Mouse (Mus musculus): Measurements from ENCODE around the gene Cplane1. TPM values are rescaled to one million over a fixed set of nuclear protein-coding genes. Genes with fewer than 3 reads are reported as not detected.
"Not testable (repeated sequence)": the region's sequence is repeated elsewhere in the genome, so short reads cannot be mapped to it uniquely, and the experiment has no call there.

Cplane1 gene
- polyA plus RNA-seq, 1 experiment, result 4.1 TPM

GRCm38 (mm10) chr15:8267211-8267610, 98.3 kb downstream of the Cplane1 start:
- TF ChIP-seq MYOG (IDR thresholded peaks at IDR 0.05; ENCODE audit: control insufficient read depth in 1 of 3, insufficient read depth in 1 of 3, insufficient read length in 2 of 3, low read depth in 2 of 3) (no peak), MYOD1 (IDR thresholded peaks at IDR 0.05; ENCODE audit: control insufficient read depth in 1 of 3, insufficient read length in 2 of 3, low read depth in 2 of 3) (no peak), USF1 (IDR thresholded peaks at IDR 0.05; ENCODE audit: low read depth) (no peak), POLR2A (IDR thresholded peaks at IDR 0.05; ENCODE audit: insufficient read length, low read depth) (no peak), SRF (IDR thresholded peaks at IDR 0.05; ENCODE audit: control insufficient read depth, insufficient read length, low read depth) (no peak), REST (IDR thresholded peaks at IDR 0.05; ENCODE audit: insufficient read depth, insufficient read length) (no peak), CEBPB (IDR thresholded peaks at IDR 0.05; ENCODE audit: insufficient read depth, poor library complexity, severe bottlenecking) (no peak), MAX (IDR thresholded peaks at IDR 0.05; ENCODE audit: low read depth) (no peak), TCF12 (IDR thresholded peaks at IDR 0.05; ENCODE audit: insufficient read depth, poor library complexity, severe bottlenecking) (no peak), POLR2AphosphoS2 (IDR thresholded peaks at IDR 0.05; ENCODE audit: insufficient read length, low read depth) (no peak), TCF3 (IDR thresholded peaks at IDR 0.05; ENCODE audit: insufficient read length, low read depth) (no peak), E2F4 (IDR thresholded peaks at IDR 0.05; ENCODE audit: insufficient read depth) (no peak)
- Histone ChIP-seq H3K79me2 (ENCODE audit: control insufficient read depth, insufficient read depth) (no peaks in the 10 kb centered on the region), H3K27me3 (ENCODE audit: control insufficient read depth, insufficient read depth, insufficient read length) (no peaks in the 10 kb centered on the region), H3ac (ENCODE audit: control insufficient read depth, insufficient read length) (no peak overlapping the region), H3K36me3 (ENCODE audit: control insufficient read depth, insufficient read depth) (peaks cover 44% of the 10 kb centered on the region), H3K4me3 (no peak overlapping the region), H3K4me2 (ENCODE audit: low read depth) (no peak overlapping the region)

GRCm38 (mm10) chr15:8268231-8268630, 99.3 kb downstream of the Cplane1 start:
- no peak overlapping the region for H3K4me3 ChIP-seq
- peaks cover 43% of the 10 kb centered on the region for H3K36me3 ChIP-seq (ENCODE audit: control insufficient read depth, insufficient read depth)
- H3K27me3 ChIP-seq (ENCODE audit: control insufficient read depth, insufficient read depth, insufficient read length), result no peaks in the 10 kb centered on the region
- H3K4me2 ChIP-seq (ENCODE audit: low read depth), result no peak overlapping the region
- H3K79me2 ChIP-seq (ENCODE audit: control insufficient read depth, insufficient read depth), result no peaks in the 10 kb centered on the region
- no peak overlapping the region for H3ac ChIP-seq (ENCODE audit: control insufficient read depth, insufficient read length)
- no peak for TF ChIP-seq TCF3 (IDR thresholded peaks at IDR 0.05; ENCODE audit: insufficient read length, low read depth)
- no peak for TF ChIP-seq MAX (IDR thresholded peaks at IDR 0.05; ENCODE audit: low read depth)
- no peak for TF ChIP-seq POLR2A (IDR thresholded peaks at IDR 0.05; ENCODE audit: insufficient read length, low read depth)
- TF ChIP-seq USF1 (IDR thresholded peaks at IDR 0.05; ENCODE audit: low read depth), result no peak
- TF ChIP-seq MYOG (IDR thresholded peaks at IDR 0.05; ENCODE audit: control insufficient read depth in 1 of 3, insufficient read depth in 1 of 3, insufficient read length in 2 of 3, low read depth in 2 of 3), result no peak
- TF ChIP-seq CEBPB (IDR thresholded peaks at IDR 0.05; ENCODE audit: insufficient read depth, poor library complexity, severe bottlenecking), result no peak
- no peak for TF ChIP-seq MYOD1 (IDR thresholded peaks at IDR 0.05; ENCODE audit: control insufficient read depth in 1 of 3, insufficient read length in 2 of 3, low read depth in 2 of 3)
- no peak for TF ChIP-seq E2F4 (IDR thresholded peaks at IDR 0.05; ENCODE audit: insufficient read depth)
- no peak for TF ChIP-seq TCF12 (IDR thresholded peaks at IDR 0.05; ENCODE audit: insufficient read depth, poor library complexity, severe bottlenecking)
- no peak for TF ChIP-seq POLR2AphosphoS2 (IDR thresholded peaks at IDR 0.05; ENCODE audit: insufficient read length, low read depth)
- no peak for TF ChIP-seq REST (IDR thresholded peaks at IDR 0.05; ENCODE audit: insufficient read depth, insufficient read length)
- no peak for TF ChIP-seq SRF (IDR thresholded peaks at IDR 0.05; ENCODE audit: control insufficient read depth, insufficient read length, low read depth)

- Histone ChIP-seq H3K36me3 (ENCODE audit: control insufficient read depth, insufficient read depth) (peaks cover 19% of the 10 kb centered on the region), H3K27me3 (ENCODE audit: control insufficient read depth, insufficient read depth, insufficient read length) (no peaks in the 10 kb centered on the region), H3ac (ENCODE audit: control insufficient read depth, insufficient read length) (no peak overlapping the region), H3K4me3 (no peak overlapping the region), H3K4me2 (ENCODE audit: low read depth) (no peak overlapping the region), H3K79me2 (ENCODE audit: control insufficient read depth, insufficient read depth) (no peaks in the 10 kb centered on the region)
- TF ChIP-seq REST (IDR thresholded peaks at IDR 0.05; ENCODE audit: insufficient read depth, insufficient read length), result no peak
- TF ChIP-seq MYOG (IDR thresholded peaks at IDR 0.05; ENCODE audit: control insufficient read depth in 1 of 3, insufficient read depth in 1 of 3, insufficient read length in 2 of 3, low read depth in 2 of 3), result no peak
- TF ChIP-seq SRF (IDR thresholded peaks at IDR 0.05; ENCODE audit: control insufficient read depth, insufficient read length, low read depth), result no peak
- TF ChIP-seq E2F4 (IDR thresholded peaks at IDR 0.05; ENCODE audit: insufficient read depth), result no peak
- TF ChIP-seq TCF12 (IDR thresholded peaks at IDR 0.05; ENCODE audit: insufficient read depth, poor library complexity, severe bottlenecking), result no peak
- TF ChIP-seq CEBPB (IDR thresholded peaks at IDR 0.05; ENCODE audit: insufficient read depth, poor library complexity, severe bottlenecking), result no peak
Observed at GRCm38 (mm10) chr15:8271952-8272351, 103.0 kb downstream of the Cplane1 start.

- H3K4me3 ChIP-seq; H3K79me2 ChIP-seq (ENCODE audit: control insufficient read depth, insufficient read depth); H3K36me3 ChIP-seq (ENCODE audit: control insufficient read depth, insufficient read depth); H3K4me2 ChIP-seq (ENCODE audit: low read depth); H3K27me3 ChIP-seq (ENCODE audit: control insufficient read depth, insufficient read depth, insufficient read length); H3ac ChIP-seq (ENCODE audit: control insufficient read depth, insufficient read length): not testable (repeated sequence)
Observed at GRCm38 (mm10) chr15:8277916-8278315, 109.0 kb downstream of the Cplane1 start.

- peak overlapping the region; percentile 47 for H3K4me3 ChIP-seq
- H3K4me2 ChIP-seq (ENCODE audit: low read depth), result peak overlapping the region; percentile 73
- no peaks in the 10 kb centered on the region for H3K27me3 ChIP-seq (ENCODE audit: control insufficient read depth, insufficient read depth, insufficient read length)
- TF ChIP-seq REST (IDR thresholded peaks at IDR 0.05; ENCODE audit: insufficient read depth, insufficient read length) (no peak), TCF3 (IDR thresholded peaks at IDR 0.05; ENCODE audit: insufficient read length, low read depth) (no peak), USF1 (IDR thresholded peaks at IDR 0.05; ENCODE audit: low read depth) (peak; percentile 51), MYOD1 (IDR thresholded peaks at IDR 0.05; ENCODE audit: control insufficient read depth in 1 of 3, insufficient read length in 2 of 3, low read depth in 2 of 3) (peak in 2 of 3 experiments; percentile 45 to 62), POLR2AphosphoS2 (IDR thresholded peaks at IDR 0.05; ENCODE audit: insufficient read length, low read depth) (no peak), MYOG (IDR thresholded peaks at IDR 0.05; ENCODE audit: control insufficient read depth in 1 of 3, insufficient read depth in 1 of 3, insufficient read length in 2 of 3, low read depth in 2 of 3) (peak in 2 of 3 experiments; percentile 65 to 66), MAX (IDR thresholded peaks at IDR 0.05; ENCODE audit: low read depth) (no peak)
- H3K79me2 ChIP-seq (ENCODE audit: control insufficient read depth, insufficient read depth), result no peaks in the 10 kb centered on the region
- peak overlapping the region; percentile 13 for H3ac ChIP-seq (ENCODE audit: control insufficient read depth, insufficient read length)
- no peaks in the 10 kb centered on the region for H3K36me3 ChIP-seq (ENCODE audit: control insufficient read depth, insufficient read depth)
Observed at GRCm38 (mm10) chr15:8279320-8279779, 110.4 kb downstream of the Cplane1 start.

Data from myocyte (in vitro differentiated cells).